Mouse (Mus musculus) cerebellum, adult 2 months (tissue): ENCODE data around the gene Lgals9. TPM values are rescaled to one million over a fixed set of nuclear protein-coding genes. Genes with fewer than 3 reads are reported as not detected.

Experiments
- DNase-seq, 2 experiments: peaks; one replicate each; pipeline ENCODE4 v3.0.0; 2021
- H3K27ac ChIP-seq: fragments of 200-500 bp; 2 replicates; pipeline ENCODE4 v1.5.1; 2012; ENCODE audit warnings: low read length, control low read depth, inconsistent platforms; ENCODE audit not compliant: insufficient read depth
- H3K27me3 ChIP-seq: fragments of 200-500 bp; 2 replicates; pipeline ENCODE4 v1.6.1; 2012; ENCODE audit warnings: inconsistent platforms, mild to moderate bottlenecking, low read length, moderate library complexity; ENCODE audit not compliant: control insufficient read depth, insufficient read depth
- H3K4me1 ChIP-seq: fragments of 200-500 bp; 2 replicates; pipeline ENCODE4 v1.6.1; 2011; ENCODE audit warnings: low read length; ENCODE audit not compliant: control insufficient read depth, insufficient read depth
- H3K4me3 ChIP-seq: fragments of 200-500 bp; replicated peaks from 2 replicates; pipeline ENCODE3; 2011; ENCODE audit warnings: mild to moderate bottlenecking, low read depth, low read length, control low read depth; ENCODE audit not compliant: insufficient read depth
- CTCF ChIP-seq: fragments of 200-500 bp; IDR thresholded peaks from 2 replicates; pipeline ENCODE4 v1.5.1; 2011; ENCODE audit warnings: low read depth, mild to moderate bottlenecking, control low read depth, low read length, moderate library complexity, borderline replicate concordance; ENCODE audit not compliant: insufficient read depth
- POLR2A ChIP-seq: fragments of 200-500 bp; IDR thresholded peaks from 2 replicates; pipeline ENCODE4 v1.6.1; 2011; ENCODE audit warnings: low read length, control low read depth, borderline replicate concordance; ENCODE audit not compliant: insufficient read depth
- WGBS: fragments of 180-500 bp; shearing (Covaris S2); methylation state at CpG from one replicate; pipeline ENCODE4 v1.1.7; 2018; 5-methylcytosine and 5-hydroxymethylcytosine counted together
- polyA plus RNA-seq: library from polyadenylated mRNA; depleted of rRNA; stranded (reverse); fragments of >200 nt; gene quantifications from 2 replicates; pipeline ENCODE4 v1.2.3, GENCODE M21; 2012; rRNA removed

The Lgals9 gene
- polyA plus RNA-seq = 8.7 and 9.2 TPM in 2 replicates

DNA sequence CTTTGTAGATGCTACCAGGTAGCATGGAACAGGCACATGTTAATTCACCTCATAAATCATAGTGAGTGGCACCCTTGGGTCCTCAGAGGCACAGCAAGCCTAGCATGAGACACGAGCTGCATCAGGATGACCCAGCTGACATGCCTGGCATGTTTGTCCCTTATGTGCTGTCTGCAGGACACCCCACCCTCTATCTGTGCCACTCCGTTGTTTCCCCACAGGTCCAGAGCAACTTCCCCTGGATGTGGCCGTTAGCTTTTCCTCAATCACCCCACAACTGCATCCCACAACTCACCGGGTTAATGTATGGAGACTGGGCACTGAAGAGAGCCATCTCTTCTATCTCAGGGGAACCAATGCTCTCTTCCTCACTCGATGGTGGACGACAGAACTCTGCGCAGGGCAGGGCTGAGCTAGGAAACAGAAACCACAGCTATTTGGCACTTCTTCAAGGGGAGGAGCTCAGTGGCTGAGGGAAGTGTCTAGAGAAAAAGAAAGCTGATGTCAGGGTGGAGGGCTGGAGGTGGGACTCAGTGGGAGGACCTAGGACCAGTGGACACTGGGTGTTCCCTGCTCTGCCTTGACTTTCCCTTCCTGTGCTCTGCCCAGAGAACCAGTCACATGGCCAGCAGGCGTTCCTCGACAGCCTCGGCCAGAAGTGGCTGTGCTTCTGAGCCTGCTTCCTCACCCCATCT lies at the start of gene Lgals9:
Gene Lgals9, minus strand, starts transcription at position 464 of the 695 bp plus-strand sequence.
- no peaks in the 10 kb centered on the region for H3K27me3 ChIP-seq
- 42% methylated on average over 10 of the region's 10 CpGs for WGBS
- no peak within 1 kb of the TSS for H3K4me3 ChIP-seq
- no peak for DNase-seq
- H3K27ac ChIP-seq = no peak within 1 kb of the TSS
- no peaks in the 10 kb centered on the region for H3K4me1 ChIP-seq
- TF ChIP-seq CTCF = no peak
- TF ChIP-seq POLR2A = no peak

GRCm38 (mm10) chr11:79033636-79034035 lies 48.9 kb upstream of the Lgals9 start:
- H3K27ac ChIP-seq = no peak overlapping the region

DNA sequence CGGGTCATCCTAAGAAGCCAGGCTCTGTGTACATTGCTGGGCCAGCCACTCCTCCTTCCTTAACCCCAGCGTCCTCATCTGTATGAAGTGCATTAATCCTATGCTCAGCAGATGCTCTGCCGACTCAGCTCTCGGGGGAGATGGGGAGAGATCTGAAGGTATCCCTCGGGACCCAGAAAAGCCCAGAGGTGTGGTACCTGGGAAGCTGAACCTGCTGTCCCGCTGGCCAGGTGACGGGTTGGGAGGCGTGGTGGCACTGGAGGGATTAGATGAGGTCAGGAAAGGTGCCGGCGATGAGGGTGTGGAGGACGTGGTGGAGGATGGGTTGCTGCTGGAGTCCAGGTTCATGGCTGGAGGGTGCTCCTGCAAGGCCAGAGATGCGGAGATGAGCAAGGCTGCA lies 48.3 kb upstream of the Lgals9 start:
- TF ChIP-seq CTCF (no peak), POLR2A (no peak)
- Histone ChIP-seq H3K4me1 (no peaks in the 10 kb centered on the region; the same call in 1 of the 2 replicates), H3K27me3 (no peaks in the 10 kb centered on the region), H3K27ac (no peak overlapping the region), H3K4me3 (no peak overlapping the region)
- WGBS = 87% methylated on average over 12 of the region's 12 CpGs
- no peak for DNase-seq

More at GRCm38 (mm10) chr11:79033636-79034035, 48.9 kb upstream of the Lgals9 start:
- DNase-seq = no peak
- no peak overlapping the region for H3K4me3 ChIP-seq
- TF ChIP-seq CTCF (no peak), POLR2A (no peak)
- WGBS = 92% methylated on average over 11 of the region's 11 CpGs
- no peaks in the 10 kb centered on the region for H3K27me3 ChIP-seq
- H3K4me1 ChIP-seq = no peaks in the 10 kb centered on the region; the same call in 1 of the 2 replicates

DNA sequence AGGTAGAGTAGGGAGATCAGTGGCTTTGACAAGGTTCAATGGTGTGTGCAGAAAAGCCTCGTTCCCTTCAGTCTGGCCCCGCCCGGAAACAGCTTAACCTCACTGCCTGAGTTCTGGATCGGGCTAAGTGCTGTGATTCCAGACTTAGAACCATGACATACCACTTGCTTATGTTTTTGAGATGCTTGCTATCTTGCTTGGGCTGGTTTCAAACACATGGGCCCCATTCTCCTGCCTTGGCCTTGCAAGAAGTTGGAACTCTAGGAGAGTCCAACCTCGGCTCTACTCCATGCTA lies 46.7 kb upstream of the Lgals9 start:
- 81% methylated on average over 5 of the region's 5 CpGs for WGBS
- TF ChIP-seq POLR2A (no peak), CTCF (no peak)
- Histone ChIP-seq H3K27me3 (no peaks in the 10 kb centered on the region), H3K4me3 (no peak overlapping the region), H3K4me1 (no peaks in the 10 kb centered on the region), H3K27ac (no peak overlapping the region)
- no peak for DNase-seq

GRCm38 (mm10) chr11:79030570-79031451 lies 46.1 kb upstream of the Lgals9 start:
- no peak for TF ChIP-seq POLR2A
- peak; percentile 95 for TF ChIP-seq CTCF
- Histone ChIP-seq H3K27me3 (no peaks in the 10 kb centered on the region), H3K4me1 (no peaks in the 10 kb centered on the region), H3K27ac (no peak overlapping the region), H3K4me3 (no peak overlapping the region)
- DNase-seq = peak; percentile 65 to 82
- WGBS = 70% methylated on average over 19 of the region's 19 CpGs

GRCm38 (mm10) chr11:79023751-79024150 lies 39.0 kb upstream of the Lgals9 start:
- TF ChIP-seq POLR2A (no peak), CTCF (no peak)
- DNase-seq = no peak
- WGBS = 80% methylated on average over 6 of the region's 6 CpGs
- no peak overlapping the region for H3K27ac ChIP-seq
- H3K27me3 ChIP-seq = no peaks in the 10 kb centered on the region
- H3K4me3 ChIP-seq = no peak overlapping the region
- no peaks in the 10 kb centered on the region for H3K4me1 ChIP-seq

DNA sequence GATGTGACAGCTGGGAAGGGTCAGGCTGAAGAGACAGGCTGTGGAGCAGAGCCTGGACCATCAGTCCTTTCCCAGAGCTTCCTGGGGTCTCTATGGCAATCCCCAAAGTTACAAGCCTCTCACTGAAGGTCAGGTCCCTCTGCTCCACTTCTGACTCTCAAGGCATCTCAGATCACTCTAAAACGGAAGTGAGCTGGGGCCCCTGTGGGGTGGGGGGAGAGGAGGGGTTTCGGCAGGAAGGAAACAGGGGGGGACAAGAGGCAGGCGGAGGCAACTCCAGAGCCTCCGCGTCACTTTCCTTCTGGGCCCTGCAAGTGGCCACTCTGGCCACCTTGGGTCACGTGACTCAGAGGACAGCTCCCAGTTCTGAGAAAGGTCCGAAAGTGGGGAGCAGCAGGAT lies 38.6 kb upstream of the Lgals9 start:
- Histone ChIP-seq H3K27me3 (no peaks in the 10 kb centered on the region), H3K4me1 (no peaks in the 10 kb centered on the region), H3K4me3 (no peak overlapping the region), H3K27ac (no peak overlapping the region)
- TF ChIP-seq CTCF (no peak), POLR2A (no peak)
- 62% methylated on average over 7 of the region's 7 CpGs for WGBS
- DNase-seq = no peak
